Mouse (Mus musculus) hindbrain, postnatal 0 days (tissue): ENCODE measurements around the gene Galns. TPM values are rescaled to one million over a fixed set of nuclear protein-coding genes. Genes with fewer than 3 reads are reported as not detected.

Source experiments
- ATAC-seq: fragments of 200-750 bp; cut with Nextera tagmentation; 2 replicates; pipeline ENCODE4 v1.8.0; 2017; ENCODE audit warnings: mild to moderate bottlenecking, moderate TSS enrichment, moderate library complexity
- DNase-seq: peaks from one replicate; pipeline ENCODE4 v3.0.0-alpha.2; 2015; ENCODE audit warnings: low spot score
- H3K27ac ChIP-seq: fragments of 300-500 bp; sonication (generic); 2 replicates; pipeline ENCODE4 v1.5.1; 2014; ENCODE audit warnings: mild to moderate bottlenecking
- H3K27me3 ChIP-seq: fragments of 300-500 bp; sonication (generic); 2 replicates; pipeline ENCODE4 v1.6.1; 2014; ENCODE audit warnings: low read length, mixed read lengths; ENCODE audit not compliant: insufficient read depth
- H3K36me3 ChIP-seq: fragments of 300-500 bp; sonication (generic); 2 replicates; pipeline ENCODE4 v1.6.1; 2014; ENCODE audit warnings: low read length, mixed read lengths; ENCODE audit not compliant: insufficient read depth
- H3K4me1 ChIP-seq: fragments of 300-500 bp; sonication (generic); 2 replicates; pipeline ENCODE4 v1.6.1; 2014; ENCODE audit warnings: antibody characterized with exemption, low read length, mixed read lengths; ENCODE audit not compliant: insufficient read depth
- H3K4me2 ChIP-seq: fragments of 300-500 bp; sonication (generic); 2 replicates; pipeline ENCODE4 v1.6.1; 2014; ENCODE audit warnings: low read depth, mild to moderate bottlenecking, low read length, moderate library complexity, mixed read lengths
- H3K4me3 ChIP-seq: fragments of 300-500 bp; sonication (generic); 2 replicates; pipeline ENCODE4 v1.5.1; 2014; ENCODE audit warnings: low read length
- H3K9ac ChIP-seq: fragments of 300-500 bp; sonication (generic); replicated peaks from 2 replicates; pipeline ENCODE4 v1.6.1; 2014; ENCODE audit warnings: mild to moderate bottlenecking, low read length, moderate library complexity, mixed read lengths
- H3K9me3 ChIP-seq: fragments of 300-500 bp; sonication (generic); 2 replicates; pipeline ENCODE4 v1.6.1; 2016; ENCODE audit warnings: low read length, mixed read lengths
- CTCF ChIP-seq: IDR thresholded peaks from 2 replicates; pipeline ENCODE4 v1.5.1; 2016; ENCODE audit warnings: antibody characterized with exemption, control low read depth, low read depth
- WGBS: fragments of 180-500 bp; shearing (Covaris S2); extraction: QIAGEN DNeasy Blood & Tissue Kit; methylation state at CpG from one replicate; pipeline ENCODE4 v1.1.7; 2014; 5-methylcytosine and 5-hydroxymethylcytosine counted together
- polyA plus RNA-seq: library from polyadenylated mRNA; unstranded; fragments of >200 nt; fragmentation: Nextera tagmentation; extraction: Ambion mirVana; gene quantifications from 2 replicates; pipeline ENCODE4 v1.2.1, GENCODE M21; 2015
- total RNA-seq: library from RNA; depleted of rRNA; stranded (reverse); fragments of >200 nt; gene quantifications from 2 replicates; pipeline ENCODE4 v1.2.3, GENCODE M21; 2014

Galns gene
- total and polyA plus RNA-seq, 2 experiments from 2014 or later = 9.1 to 12.0 TPM

- Histone ChIP-seq H3K27ac (no peak overlapping the region), H3K9ac (no peak overlapping the region), H3K36me3 (peaks cover 11% of the 10 kb centered on the region; the same call in 1 of the 2 replicates), H3K4me3 (no peak overlapping the region), H3K4me2 (no peak overlapping the region), H3K4me1 (0 out of 2 replicates have a peak, but pooled peaks cover 4% of the 10 kb centered on the region), H3K27me3 (no peaks in the 10 kb centered on the region), H3K9me3 (no peaks in the 10 kb centered on the region)
- no peak for ATAC-seq
- 0 out of 2 replicates have a peak, but pooled peaks have one; percentile 5 for TF ChIP-seq CTCF
- DNase-seq = no peak
- WGBS = 71% methylated on average over 15 of the region's 15 CpGs
These were observed 30.1 kb upstream of the Galns start for GRCm38 (mm10) chr8:122641406-122641805.

- DNase-seq = no peak
- TF ChIP-seq CTCF = no peak
- H3K4me2 ChIP-seq = no peak overlapping the region
- no peak overlapping the region for H3K4me3 ChIP-seq
- no peak for ATAC-seq
- H3K36me3 ChIP-seq = peaks cover 11% of the 10 kb centered on the region; the same call in 1 of the 2 replicates
- no peaks in the 10 kb centered on the region for H3K27me3 ChIP-seq
- no peaks in the 10 kb centered on the region for H3K9me3 ChIP-seq
- WGBS = 85% methylated on average over 4 of the region's 4 CpGs
- H3K9ac ChIP-seq = no peak overlapping the region
- 0 out of 2 replicates have a peak overlapping the region, but pooled peaks have one; percentile 26 for H3K27ac ChIP-seq
- H3K4me1 ChIP-seq = 0 out of 2 replicates have a peak, but pooled peaks cover 4% of the 10 kb centered on the region
These were observed 29.6 kb upstream of the Galns start for GRCm38 (mm10) chr8:122640825-122641224.

GRCm38 (mm10) chr8:122639521-122640248 lies 28.4 kb upstream of the Galns start:
- peak overlapping the region; percentile 61 for H3K27ac ChIP-seq
- H3K27me3 ChIP-seq = no peaks in the 10 kb centered on the region
- WGBS = 22% methylated on average over 16 of the region's 16 CpGs
- no peak overlapping the region for H3K9ac ChIP-seq
- H3K36me3 ChIP-seq = peaks cover 19% of the 10 kb centered on the region; the same call in 1 of the 2 replicates
- peak; percentile 82 for DNase-seq
- 0 out of 2 replicates have a peak, but pooled peaks cover 4% of the 10 kb centered on the region for H3K4me1 ChIP-seq
- TF ChIP-seq CTCF = no peak
- H3K9me3 ChIP-seq = no peaks in the 10 kb centered on the region
- no peak overlapping the region for H3K4me2 ChIP-seq
- no peak overlapping the region for H3K4me3 ChIP-seq
- peak; percentile 74 for ATAC-seq

GRCm38 (mm10) chr8:122638601-122639000 lies 27.3 kb upstream of the Galns start:
- 46% methylated on average over 16 of the region's 16 CpGs for WGBS
- peak; percentile 49 for DNase-seq

GRCm38 (mm10) chr8:122637230-122637629 lies 26.0 kb upstream of the Galns start:
- WGBS = 89% methylated on average over 9 of the region's 9 CpGs
- no peak overlapping the region for H3K4me2 ChIP-seq
- H3K9me3 ChIP-seq = no peaks in the 10 kb centered on the region
- no peak for DNase-seq
- no peak for ATAC-seq
- no peak overlapping the region for H3K27ac ChIP-seq
- H3K9ac ChIP-seq = no peak overlapping the region
- no peak overlapping the region for H3K4me3 ChIP-seq
- no peaks in the 10 kb centered on the region for H3K27me3 ChIP-seq
- H3K36me3 ChIP-seq = peaks cover 34% of the 10 kb centered on the region; the same call in 1 of the 2 replicates
- H3K4me1 ChIP-seq = 0 out of 2 replicates have a peak, but pooled peaks cover 4% of the 10 kb centered on the region
- TF ChIP-seq CTCF = no peak

More at GRCm38 (mm10) chr8:122638601-122639000, 27.3 kb upstream of the Galns start:
- Histone ChIP-seq H3K36me3 (peaks cover 26% of the 10 kb centered on the region; the same call in 1 of the 2 replicates), H3K9ac (no peak overlapping the region), H3K4me3 (no peak overlapping the region), H3K4me2 (no peak overlapping the region), H3K27ac (peak overlapping the region; percentile 61; the same call in 1 of the 2 replicates), H3K27me3 (no peaks in the 10 kb centered on the region), H3K4me1 (0 out of 2 replicates have a peak, but pooled peaks cover 4% of the 10 kb centered on the region), H3K9me3 (no peaks in the 10 kb centered on the region)
- ATAC-seq = peak; percentile 30
- TF ChIP-seq CTCF = no peak

- Histone ChIP-seq H3K4me1 (0 out of 2 replicates have a peak, but pooled peaks cover 4% of the 10 kb centered on the region), H3K27ac (no peak overlapping the region), H3K4me3 (no peak overlapping the region), H3K27me3 (no peaks in the 10 kb centered on the region), H3K9me3 (no peaks in the 10 kb centered on the region), H3K9ac (no peak overlapping the region), H3K36me3 (peaks cover 34% of the 10 kb centered on the region; the same call in 1 of the 2 replicates), H3K4me2 (no peak overlapping the region)
- no peak for ATAC-seq
- WGBS = 54% methylated on average over 9 of the region's 9 CpGs
- TF ChIP-seq CTCF = no peak
- DNase-seq = no peak
These were observed 25.5 kb upstream of the Galns start for GRCm38 (mm10) chr8:122636803-122637175.
